Mouse (Mus musculus): Measurements from ENCODE around the gene Pcp4. TPM values are rescaled to one million over a fixed set of nuclear protein-coding genes. Genes with fewer than 3 reads are reported as not detected.

The Pcp4 gene
- total RNA-seq, 2 experiments from 2014 or later = 226 to 264 TPM

DNA sequence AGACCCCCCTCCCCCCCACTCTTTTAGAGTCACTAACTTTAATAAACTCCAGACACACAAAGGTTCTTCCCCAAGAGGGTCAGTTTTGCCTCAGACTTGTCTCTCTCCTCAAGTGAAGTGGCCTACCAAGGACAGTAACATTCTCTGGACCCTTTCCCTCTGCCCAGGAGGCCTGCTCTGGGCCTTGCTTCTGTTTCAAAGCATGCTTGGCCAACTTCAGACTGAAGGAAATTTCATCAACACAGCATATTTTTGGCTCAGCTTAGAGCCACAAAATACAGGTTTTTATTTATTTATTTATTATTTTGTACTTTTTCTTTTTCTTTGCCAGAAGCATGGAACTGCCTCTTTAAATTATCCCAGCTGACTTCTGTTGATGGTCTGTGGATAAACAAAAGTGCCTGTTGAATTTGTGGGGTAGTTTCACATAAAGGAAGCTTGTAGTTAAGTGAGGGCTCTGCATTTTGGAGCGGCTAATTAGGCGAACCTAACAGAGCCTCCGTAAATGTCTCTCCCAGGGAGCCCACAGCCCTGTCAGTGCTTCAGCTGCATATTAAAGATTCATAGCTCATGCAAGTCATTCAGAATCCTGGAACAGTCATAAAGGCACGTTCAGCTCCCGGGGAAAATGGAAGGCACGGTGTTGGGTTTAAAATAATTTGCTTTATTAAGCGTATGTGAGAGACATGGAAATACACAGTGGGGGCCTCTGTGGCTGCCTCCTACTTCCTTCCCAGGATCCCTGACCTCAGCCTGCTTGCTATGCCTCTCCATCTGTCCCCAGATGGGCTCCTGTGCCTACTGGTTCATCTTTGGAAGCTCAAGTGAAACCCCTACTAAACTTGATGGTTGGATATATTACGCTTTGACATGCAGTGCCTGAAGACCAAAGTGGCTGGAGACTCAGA is 96.2 kb downstream of the Pcp4 start:
- no peak for DNase-seq (ENCODE audit: low spot score in 2 of 2)

GRCm38 (mm10) chr16:96567428-96567827 is 100.0 kb downstream of the Pcp4 start:
- no peak for DNase-seq (ENCODE audit: low spot score in 2 of 2)

Other genes starting within 250 kb of the Pcp4 start
- 10 to 100 TPM; 59.4 to 63.4 TPM for gene B3galt5, start 231.8 kb upstream of the Pcp4 start, total RNA-seq (2021)
- gene Itgb2l, start 24.0 kb upstream of the Pcp4 start, total RNA-seq (2021) = not detected

Data from layer of hippocampus, adult 18-20 months (tissue).